Mouse (Mus musculus) lung, postnatal 10 days (tissue): ENCODE results near the gene Mast2.

Source experiments
- DNase-seq: peaks from one replicate; pipeline ENCODE4 v3.0.0; 2021

Gene Mast2

GRCm38 (mm10) chr4:116405955-116406351 is 58.0 kb downstream of the Mast2 start:
- no peak for DNase-seq

- DNase-seq, result no peak
Measured at GRCm38 (mm10) chr4:116405276-116405954, 58.6 kb downstream of the Mast2 start.

- peak; percentile 8 for DNase-seq
Measured at GRCm38 (mm10) chr4:116403884-116404283, 60.1 kb downstream of the Mast2 start.

GRCm38 (mm10) chr4:116402708-116403107 is 61.3 kb downstream of the Mast2 start:
- DNase-seq, result no peak

- DNase-seq, result no peak
Measured at GRCm38 (mm10) chr4:116398051-116398450, 65.9 kb downstream of the Mast2 start.

GRCm38 (mm10) chr4:116377973-116378667 is 85.9 kb downstream of the Mast2 start:
- DNase-seq, result peak; percentile 56

GRCm38 (mm10) chr4:116371676-116372075 is 92.3 kb downstream of the Mast2 start:
- peak; percentile 66 for DNase-seq

GRCm38 (mm10) chr4:116358099-116358498 is 105.9 kb downstream of the Mast2 start:
- DNase-seq, result peak; percentile 3

- DNase-seq, result no peak
Measured at GRCm38 (mm10) chr4:116352919-116353318, 111.1 kb downstream of the Mast2 start.

- DNase-seq, result peak; percentile 27
Measured at GRCm38 (mm10) chr4:116352496-116352895, 111.5 kb downstream of the Mast2 start.

- peak; percentile 76 for DNase-seq
Measured at GRCm38 (mm10) chr4:116342119-116342518, 121.9 kb downstream of the Mast2 start.

- no peak for DNase-seq
Measured at GRCm38 (mm10) chr4:116336294-116336693, 127.7 kb downstream of the Mast2 start.

GRCm38 (mm10) chr4:116329256-116329655 is 134.7 kb downstream of the Mast2 start:
- DNase-seq, result no peak

GRCm38 (mm10) chr4:116322127-116322526 is 141.9 kb downstream of the Mast2 start:
- DNase-seq, result peak; percentile 68

- DNase-seq, result no peak
Measured at GRCm38 (mm10) chr4:116317575-116317974, 146.4 kb downstream of the Mast2 start.

- no peak for DNase-seq
Measured at GRCm38 (mm10) chr4:116304551-116304950, 159.4 kb downstream of the Mast2 start.

- peak; percentile 22 for DNase-seq
Measured at GRCm38 (mm10) chr4:116300878-116301355, 163.1 kb downstream of the Mast2 start.

GRCm38 (mm10) chr4:116293296-116293695 is 170.7 kb downstream of the Mast2 start:
- DNase-seq, result no peak

GRCm38 (mm10) chr4:116291561-116291960 is 172.4 kb downstream of the Mast2 start:
- DNase-seq, result no peak

GRCm38 (mm10) chr4:116282211-116282610 is 181.8 kb downstream of the Mast2 start:
- peak; percentile 38 for DNase-seq

GRCm38 (mm10) chr4:116268220-116268619 is 195.8 kb downstream of the Mast2 start:
- no peak for DNase-seq
